Mouse (Mus musculus) G1E-ER4 (cell line): ENCODE results near the gene Gm10134. TPM values are rescaled to one million over a fixed set of nuclear protein-coding genes. Genes with fewer than 3 reads are reported as not detected.

Experiments
- GATA1 ChIP-seq: IDR thresholded peaks from one replicate; pipeline ENCODE4 v1.8.0; 2012; ENCODE audit warnings: low read length, inconsistent platforms
- polyA plus RNA-seq: library from polyadenylated mRNA; stranded (reverse); fragments of >175 nt; gene quantifications from 2 replicates; pipeline ENCODE4 v1.2.3, GENCODE M21; 2012

The Gm10134 gene
- polyA plus RNA-seq, 1 experiment, result not detected

DNA sequence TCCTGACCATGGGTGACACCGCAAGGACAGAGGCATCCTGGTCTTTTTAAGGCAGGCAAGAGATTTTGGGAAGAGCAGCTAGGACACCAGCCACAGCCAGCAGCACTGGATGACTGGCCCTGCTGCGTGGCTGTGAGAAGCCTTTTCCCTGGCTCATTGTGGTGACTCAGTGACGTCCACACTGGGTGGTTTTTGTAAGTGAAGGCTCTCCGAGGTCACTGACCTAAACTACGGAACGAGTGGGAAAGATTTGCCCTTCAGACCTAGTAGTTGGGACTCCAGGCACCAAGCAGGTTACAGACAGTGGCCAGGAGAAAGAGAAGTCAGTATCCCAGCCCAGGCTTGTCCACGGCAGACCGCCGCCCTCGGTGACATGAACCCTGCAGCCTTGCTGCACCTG lies 18.5 kb downstream of the Gm10134 start:
- no peak for TF ChIP-seq GATA1

DNA sequence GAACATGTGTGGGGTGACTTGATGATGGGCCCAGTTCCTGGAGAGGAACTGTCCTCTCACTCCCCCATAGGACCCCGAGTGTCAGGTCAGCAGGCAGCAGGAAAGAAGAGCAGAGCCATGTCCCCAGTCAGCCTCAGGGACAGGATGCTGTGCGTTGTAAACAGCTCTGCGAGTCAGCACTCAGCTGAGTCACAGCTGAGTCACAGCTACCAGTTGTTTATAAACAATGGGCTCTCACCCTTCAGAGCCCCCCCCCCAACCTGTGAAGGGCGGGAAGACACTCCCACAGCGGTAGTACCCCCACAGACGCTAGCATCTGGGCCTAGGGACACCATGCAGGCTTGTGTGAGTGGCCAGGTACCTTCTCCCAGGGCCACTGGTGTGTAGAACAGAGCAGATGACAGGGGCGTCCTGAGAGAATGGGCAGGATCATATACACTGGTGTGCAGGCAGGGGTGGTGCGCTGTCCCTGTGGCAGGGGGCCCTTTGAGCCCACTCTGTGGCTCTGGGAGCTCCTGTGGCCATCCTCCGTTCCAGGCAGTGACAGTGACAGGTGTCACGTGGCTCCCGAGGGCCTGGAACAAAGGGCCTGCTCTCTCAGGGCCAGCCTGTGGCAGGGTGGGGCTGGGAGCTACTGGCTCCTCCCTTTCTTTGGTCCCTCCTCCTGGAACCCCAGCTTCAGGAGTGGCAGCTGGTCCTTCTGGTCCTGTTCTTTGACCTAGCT lies 19.5 kb downstream of the Gm10134 start:
- no peak for TF ChIP-seq GATA1

DNA sequence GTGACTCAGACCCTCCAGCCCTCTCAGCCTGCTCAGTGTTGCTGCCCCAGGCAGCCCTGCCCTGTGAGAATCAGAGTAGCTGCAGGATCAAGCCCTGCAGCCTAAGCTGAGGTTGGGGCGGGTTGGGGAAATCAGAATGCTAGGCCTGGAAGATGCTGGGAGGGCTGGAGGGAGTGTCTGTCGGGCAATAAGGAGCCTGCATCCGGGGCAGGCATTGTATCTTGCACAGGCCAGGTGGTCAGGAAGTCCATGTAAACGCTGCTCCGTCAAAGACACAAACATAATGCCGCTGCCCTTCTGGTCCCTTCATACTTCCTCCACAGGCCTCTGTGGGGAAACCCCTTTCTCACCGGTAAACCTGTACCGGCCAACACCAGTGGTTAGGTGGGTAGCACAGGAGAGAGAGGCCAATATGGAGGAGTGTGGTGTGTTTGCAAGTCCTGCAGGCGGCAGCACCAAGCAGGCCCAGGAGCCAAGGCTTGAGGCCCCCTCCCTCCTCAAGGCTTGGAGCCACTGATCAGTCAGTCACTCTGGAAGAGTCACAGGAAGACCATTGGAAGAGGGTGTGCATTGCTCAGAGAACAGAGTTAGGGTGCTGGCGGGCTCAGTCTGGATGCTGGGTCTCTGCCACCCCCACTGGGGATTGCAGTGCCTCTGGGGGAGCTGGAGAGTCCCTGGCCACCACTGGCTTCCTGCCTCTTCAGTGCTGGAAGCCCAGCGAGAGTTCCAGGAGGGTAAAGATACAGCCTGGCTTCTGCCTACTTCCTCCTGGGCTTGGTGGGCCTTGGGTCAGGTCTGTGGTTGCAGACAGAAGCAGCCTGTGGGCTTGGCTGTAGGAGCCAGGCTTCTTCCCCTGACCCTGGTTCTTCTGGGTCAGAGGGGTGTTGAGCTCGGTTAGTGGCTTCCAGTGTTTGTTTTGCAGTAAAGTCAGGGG lies 20.3 kb downstream of the Gm10134 start:
- no peak for TF ChIP-seq GATA1

DNA sequence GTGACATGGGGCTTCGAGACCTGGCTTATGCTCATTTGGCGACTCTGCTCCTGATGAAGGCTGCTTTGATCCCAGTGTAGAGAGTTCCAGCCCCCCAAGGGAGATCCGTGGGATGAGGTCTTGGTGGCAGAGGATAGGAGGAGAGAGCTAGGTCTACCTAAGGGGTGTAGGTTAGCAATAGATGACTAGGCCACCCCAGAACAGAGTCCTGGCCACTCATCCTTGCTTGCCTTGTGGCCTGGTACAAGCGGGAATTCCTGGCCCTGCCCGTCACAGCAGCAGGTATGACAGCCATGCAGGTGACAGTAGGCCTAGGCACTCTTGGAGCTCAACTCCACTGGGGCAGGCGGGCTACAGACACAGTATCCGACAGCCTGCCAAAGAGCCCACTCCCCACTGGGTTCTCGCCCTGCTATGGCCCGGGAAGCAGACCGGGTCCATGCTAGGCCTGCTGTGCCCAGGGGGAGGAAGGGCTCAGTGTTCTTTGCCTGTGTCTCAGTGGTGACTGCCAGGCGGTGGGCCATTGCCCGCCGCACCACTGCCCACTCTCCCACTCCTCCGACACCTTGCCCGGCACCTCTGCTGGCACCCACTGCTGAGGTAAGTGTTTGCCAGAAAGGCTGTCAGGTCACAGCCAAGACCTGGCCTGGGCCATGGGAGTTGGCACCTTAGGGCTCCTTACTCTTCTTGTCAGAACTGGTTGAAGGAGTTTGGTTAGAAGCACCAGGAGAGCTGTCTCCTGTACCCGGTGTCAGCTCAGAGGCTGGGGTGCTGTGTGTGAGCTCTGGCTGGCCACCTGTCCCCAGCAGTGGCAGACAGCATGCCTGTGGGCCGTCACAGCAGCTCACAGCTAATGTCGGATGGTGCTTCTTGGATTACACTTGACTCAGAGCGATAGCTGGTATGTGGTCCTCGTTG lies 21.8 kb downstream of the Gm10134 start:
- no peak for TF ChIP-seq GATA1

DNA sequence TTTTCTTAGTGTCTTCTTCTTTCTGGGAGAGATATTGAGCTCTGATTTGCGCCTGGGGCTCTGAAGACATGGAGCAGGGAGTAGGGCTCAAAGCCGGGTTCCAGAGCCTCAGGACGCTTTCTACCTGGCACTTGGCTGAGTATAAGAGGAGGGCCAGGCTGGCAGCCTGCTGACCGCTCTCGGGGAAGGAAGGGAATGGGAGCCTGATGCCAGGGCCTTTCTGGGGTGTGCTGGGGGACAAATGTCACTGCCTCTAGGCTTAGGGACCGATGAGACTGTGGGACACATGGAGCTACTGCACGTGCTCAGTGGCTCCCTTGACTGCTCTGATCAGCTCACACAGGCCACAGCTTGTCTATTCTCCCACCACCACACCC lies 22.4 kb downstream of the Gm10134 start:
- TF ChIP-seq GATA1, result no peak

DNA sequence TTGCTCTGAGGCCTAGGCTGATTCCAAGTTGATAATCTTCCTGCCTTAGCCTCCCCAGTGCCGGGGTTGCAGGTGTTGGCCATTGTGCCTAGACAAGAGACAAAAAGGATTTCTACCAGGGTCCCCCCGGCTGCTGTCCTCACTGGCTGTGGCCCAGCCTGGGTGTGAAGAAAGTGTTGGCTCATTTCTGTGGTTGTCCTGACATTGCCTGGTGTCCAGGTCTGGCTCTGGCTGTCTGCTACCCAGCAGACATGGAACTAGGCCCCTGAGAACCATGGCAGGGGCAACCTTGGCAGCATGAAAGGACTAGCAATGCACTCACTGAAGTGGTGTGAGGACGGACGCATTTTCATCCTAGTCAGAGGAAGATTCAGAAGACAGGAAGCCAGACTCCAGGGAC lies 24.0 kb downstream of the Gm10134 start:
- no peak for TF ChIP-seq GATA1

DNA sequence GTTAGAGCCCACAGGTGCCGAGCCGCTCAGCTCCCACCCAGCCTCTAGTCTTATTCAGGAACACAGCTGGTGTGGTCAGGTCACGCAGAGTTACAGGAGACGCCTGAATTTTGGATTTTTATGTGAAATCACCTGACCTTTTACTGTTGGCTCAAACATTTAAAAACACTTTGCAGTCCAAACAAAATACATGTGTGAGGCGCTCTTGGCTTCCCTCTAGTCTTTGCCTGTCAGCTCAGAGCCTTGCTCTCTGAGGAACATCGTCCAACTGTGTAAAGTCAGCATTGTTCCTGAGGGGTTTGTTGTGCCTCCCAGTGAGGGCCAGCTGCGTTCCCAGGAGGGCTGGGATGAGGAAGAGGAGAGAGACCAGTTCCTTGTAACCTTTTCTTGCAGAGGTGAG lies 24.4 kb downstream of the Gm10134 start:
- TF ChIP-seq GATA1, result no peak

DNA sequence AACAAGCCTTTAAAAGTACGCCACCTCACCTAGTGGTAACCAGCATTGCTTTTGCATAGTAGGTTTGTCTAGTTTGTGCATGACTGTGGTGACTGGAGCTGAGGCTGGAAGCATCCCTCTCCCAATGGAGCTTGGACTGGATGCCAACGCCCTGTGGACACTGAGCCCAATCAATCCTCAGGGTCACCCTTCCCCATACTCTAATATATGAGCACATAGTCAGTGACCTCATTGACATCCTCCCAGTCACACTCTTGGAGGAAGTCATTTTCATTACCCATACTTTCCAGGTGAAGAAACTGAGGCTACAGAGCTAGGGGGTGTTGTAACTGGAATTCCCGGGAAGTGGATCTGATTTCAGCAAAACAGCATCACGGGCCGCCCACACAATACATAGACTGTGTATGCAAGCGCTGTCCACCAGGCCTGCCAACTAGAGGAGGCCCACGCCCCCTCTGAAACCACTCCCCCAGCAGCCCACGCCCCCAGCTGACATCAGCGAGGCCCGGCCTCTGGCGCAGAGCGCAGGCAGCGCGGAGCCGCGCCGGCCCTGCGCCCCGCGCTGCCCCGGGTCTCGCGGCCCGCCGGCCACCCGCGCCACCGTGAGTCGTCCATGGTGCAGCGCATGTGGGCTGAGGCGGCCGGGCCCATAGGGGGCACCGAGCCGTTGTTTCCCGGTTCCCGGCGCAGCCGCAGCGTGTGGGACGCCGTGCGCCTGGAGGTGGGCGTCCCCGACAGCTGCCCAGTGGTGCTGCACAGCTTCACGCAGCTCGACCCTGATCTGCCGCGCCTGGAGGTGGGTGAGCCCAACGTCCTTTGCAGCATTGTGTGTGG lies 27.3 kb downstream of the Gm10134 start:
- no peak for TF ChIP-seq GATA1

DNA sequence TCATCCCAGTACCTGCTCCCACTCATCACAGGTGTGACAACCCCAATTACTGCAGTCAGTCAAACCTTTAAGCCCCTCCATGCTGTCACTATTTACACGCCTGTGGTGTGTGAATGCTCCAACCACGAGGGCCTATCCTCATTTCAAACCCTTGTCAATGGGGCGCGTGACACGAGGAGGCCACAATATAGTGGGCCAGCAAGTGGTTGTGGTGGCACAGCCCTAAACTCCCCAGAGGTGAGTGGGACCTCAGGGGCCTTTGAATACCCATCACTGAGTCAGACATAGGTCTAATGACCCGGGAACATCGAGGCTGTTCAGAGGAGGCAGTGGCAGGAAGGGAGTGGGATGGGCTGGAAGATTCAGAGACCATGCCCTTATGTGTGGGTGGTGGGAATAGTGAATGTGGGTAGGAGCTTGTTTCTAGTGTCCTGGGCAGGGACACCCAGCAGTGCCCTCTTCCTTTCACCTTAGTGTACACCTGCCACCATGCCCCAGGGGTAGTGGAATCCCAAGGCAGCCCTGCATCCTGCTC lies 28.1 kb downstream of the Gm10134 start:
- no peak for TF ChIP-seq GATA1

DNA sequence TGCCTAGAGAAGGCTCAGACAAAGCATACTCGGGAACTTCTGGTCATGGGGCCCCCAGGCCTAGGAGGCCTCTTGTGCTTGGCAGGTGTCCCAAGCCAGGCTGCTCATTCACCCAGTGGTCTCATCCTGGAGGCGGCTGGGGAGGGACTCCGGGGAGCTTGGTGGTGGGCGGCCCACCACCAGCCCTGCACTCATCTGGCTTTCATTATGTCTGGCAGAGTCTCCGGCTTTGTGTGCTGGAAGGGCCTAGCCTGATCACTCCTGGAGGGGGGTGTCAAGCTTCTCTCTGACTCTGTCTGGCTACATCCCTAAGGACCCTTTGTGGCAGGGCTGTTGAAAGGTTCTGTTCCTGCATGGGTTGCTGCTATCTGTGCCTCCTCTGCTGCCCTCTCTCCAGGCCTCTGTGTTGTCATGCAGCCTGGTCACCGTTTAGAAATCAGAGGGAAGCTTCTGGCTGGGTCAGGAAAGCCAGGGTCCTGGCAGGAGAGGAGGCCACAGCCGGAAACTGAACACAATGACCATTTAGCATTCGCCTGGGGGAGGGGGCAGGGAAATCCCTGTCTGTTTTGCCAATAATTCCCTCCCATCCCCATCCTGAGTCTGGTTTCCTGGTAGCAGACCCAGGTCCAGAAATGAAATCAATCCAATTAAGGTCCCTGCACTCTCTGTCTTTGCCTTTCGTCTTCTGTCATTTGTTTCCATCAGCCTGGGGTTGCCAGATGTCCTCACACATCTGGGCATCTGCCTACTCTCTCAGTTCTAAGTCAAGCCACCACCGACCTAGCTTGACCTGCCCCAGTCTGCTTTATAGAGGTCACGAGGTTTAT lies 28.8 kb downstream of the Gm10134 start:
- TF ChIP-seq GATA1, result no peak

DNA sequence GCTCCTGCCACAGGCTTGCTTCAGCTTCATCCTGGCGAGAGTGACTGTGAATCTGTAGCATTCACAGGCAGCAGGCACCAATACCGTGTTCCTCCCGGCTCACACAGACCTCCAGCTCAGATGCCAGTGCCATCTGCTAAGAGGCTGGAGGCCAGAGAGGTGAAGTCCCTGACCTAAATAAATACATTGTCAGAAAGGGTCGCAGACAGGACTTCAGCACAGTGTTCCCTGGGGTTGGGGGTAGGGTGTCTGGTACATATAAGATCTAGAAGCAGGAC lies 29.3 kb downstream of the Gm10134 start:
- no peak for TF ChIP-seq GATA1

DNA sequence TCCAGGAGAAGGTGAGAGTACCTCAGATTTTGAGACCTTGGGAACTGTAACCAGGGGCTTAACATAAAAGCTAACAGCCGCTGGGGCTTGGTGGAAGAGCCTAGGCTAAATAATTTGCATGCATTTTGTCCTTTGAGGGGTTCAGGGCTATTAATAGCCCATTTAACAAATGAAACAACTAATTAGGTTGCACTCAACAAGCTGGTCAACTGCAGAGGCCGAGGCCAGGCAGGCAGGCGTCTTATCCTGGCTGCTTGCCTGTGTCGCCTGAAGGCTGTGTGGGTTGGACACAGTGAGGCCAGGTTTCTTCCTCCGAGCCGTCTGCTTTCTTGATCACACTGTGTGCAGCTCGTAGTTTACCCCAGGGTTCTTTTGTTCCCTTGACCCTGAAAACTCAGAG lies 29.8 kb downstream of the Gm10134 start:
- TF ChIP-seq GATA1, result no peak

DNA sequence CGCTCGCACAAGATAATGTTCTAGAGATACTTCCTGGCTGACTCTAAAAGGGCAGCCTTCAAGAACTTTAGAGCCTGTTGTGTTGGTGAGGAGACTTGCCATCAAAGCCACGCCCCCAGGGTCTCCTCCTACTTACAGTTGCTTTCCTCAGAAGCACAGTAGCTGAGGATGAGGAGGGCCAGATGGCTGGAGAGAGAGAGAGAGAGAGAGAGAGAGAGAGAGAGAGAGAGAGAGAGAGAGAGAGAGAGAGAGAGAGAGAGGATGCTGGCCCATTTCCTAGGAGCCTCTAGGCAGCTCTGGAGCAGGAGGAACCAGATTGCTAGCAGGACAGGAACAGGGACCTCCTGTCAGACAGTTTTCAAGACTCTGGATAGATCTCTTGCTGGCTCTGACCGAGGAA lies 30.3 kb downstream of the Gm10134 start:
- no peak for TF ChIP-seq GATA1
